Mouse (Mus musculus): ENCODE measurements around the gene Tbc1d2b.

- TF ChIP-seq POLR2A (IDR thresholded peaks at IDR 0.05; ENCODE audit: control insufficient read depth, low read depth, low read length) (no peak), CTCF (IDR thresholded peaks at IDR 0.05; ENCODE audit: control insufficient read depth, insufficient read depth, insufficient replicate concordance, low read depth, low read length) (no peak)
Observed at GRCm38 (mm10) chr9:90181656-90182388, 88.8 kb downstream of the Tbc1d2b start.

Measured in testis, adult 2 months (tissue).